Mouse (Mus musculus) A20 (cell line): ENCODE data around the gene Dapk2.

ENCODE experiments used
- DNase-seq: peaks from one replicate; pipeline ENCODE4 v3.0.0-alpha.2; 2011; ENCODE audit warnings: low read depth, low spot score

Gene Dapk2

DNA sequence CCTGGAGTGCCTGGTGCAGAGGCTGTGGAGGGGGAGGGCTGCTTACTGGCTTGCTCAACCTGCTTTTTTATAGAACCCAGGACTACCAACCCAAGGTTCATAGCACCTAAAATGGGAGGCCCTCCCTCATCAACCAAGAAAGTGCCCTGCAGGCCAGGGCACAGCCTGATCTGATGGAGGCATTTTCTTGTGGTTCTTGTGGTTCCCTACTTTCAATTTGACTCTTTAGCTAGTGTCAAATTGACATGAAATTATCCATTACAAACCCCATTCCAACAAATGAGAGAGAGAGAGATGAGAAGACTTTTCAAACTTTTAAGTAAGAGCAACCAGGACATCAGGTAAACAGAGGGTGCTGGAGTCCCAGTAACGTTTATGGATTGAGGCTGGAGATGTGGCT is 15.8 kb upstream of the Dapk2 start:
- DNase-seq: no peak

DNA sequence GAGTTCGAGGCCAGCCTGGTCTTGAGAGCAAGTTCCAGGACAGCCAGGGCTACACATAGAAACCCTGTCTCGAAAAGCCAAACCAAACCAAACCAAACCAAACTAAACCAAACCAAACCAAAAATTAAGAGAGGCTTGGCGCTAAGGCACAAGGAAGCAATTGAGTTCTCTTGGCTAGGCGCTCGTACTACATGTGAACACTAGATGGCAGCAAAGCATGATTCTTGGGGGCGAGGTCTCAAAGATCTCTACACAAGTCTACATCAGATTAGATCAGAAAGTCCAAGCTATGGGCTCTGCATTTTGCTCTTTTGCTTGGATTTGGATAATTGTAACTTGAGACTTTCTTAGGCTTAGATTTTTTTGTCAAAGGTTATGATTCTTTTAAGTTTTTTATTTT is 13.8 kb upstream of the Dapk2 start:
- DNase-seq: peak; percentile 78

DNA sequence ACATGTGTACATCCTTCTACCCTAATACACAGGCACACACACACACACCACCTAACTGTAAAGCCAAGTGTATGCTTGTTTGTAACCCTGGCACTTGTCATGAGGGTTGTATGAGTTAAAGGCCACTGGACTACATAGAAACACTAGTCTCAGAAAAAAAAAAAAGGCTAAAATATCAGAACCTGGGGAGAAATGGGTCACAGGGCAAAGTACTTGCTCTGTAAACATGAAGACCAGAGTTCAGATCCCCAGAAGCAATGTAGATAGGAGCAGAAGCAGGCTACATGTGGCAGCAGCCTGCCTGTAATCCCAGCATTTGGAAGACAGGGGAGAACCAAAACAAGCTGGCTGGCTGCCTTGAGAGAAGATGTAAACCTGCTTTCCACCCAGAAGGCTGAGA is 11.9 kb upstream of the Dapk2 start:
- DNase-seq: no peak

DNA sequence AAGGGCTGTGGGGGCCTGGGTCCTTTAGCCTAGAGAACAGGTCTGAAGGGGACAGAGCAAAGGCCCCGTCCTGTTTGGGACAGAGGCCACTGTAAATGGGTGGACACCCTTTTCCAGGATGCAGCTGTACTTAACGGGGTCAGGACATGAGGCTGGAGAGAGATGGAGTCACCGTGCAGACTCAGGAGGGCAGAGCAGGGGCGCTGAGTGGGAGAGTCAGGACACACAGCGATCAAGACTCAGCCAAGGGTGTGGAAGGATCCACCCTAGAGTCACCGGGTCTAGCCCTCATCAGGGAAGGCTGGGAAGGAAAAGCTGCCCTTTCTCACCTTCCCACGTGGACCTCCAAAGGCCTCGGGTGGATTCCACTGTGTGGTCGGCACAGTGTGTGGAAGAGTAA is 6.0 kb upstream of the Dapk2 start:
- no peak for DNase-seq

DNA sequence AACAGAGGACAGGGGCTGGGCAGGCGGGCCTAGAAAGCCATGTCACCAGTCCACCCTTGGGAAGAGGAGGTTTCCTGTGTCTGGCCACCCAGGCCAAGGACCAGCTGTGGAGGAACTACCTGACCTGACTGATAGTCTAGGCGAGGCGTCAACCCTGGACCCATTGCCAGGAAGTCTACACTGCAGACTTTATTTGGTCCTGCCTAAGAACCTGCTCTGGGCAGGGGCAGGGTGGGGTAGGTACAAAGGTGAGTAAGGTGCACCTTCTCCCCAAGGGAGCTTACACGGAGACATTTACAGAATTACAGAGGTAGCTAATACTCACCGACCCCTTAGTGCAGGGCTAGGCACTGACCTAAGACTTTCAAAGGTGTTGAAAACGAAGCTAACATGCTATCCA is 4.4 kb upstream of the Dapk2 start:
- no peak for DNase-seq

DNA sequence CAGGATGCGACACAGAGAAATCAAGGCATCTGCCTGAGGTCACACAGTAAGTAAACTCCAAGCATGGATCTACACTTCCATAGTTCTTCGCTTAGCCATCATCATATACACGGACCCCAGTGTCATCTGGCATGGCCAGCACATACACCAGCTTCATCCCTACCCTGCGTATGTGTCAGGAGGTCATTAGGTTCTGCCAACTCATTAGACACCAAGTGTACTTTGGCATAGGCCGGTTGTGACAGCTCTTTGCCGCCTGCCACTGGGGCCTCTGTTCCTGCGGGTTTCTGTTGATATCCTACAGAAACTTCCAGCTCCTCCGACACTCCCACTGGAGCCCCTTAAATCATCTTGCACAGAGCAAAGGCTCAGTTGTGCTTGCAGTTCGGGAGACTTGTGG is 4.0 kb upstream of the Dapk2 start:
- no peak for DNase-seq

DNA sequence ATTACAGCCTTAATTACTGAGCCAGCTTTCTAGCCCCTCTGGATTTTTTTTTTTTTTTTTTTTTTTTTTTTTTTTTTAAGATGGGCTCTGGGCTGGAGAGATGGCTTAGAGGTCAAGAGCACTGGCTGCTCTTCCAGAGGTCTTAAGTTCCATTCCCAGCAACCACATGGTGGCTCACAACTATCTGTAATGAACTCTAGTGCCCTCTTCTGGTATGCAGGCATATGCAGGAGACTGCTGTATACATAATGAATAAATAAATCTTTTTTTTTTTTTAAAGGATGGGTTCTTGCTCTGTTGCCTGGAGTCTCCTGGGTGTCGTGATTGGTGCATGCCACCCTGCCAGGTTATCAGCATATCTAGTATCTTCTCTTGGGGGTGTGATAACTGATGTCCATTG is 2.5 kb upstream of the Dapk2 start:
- DNase-seq: peak; percentile 40

DNA sequence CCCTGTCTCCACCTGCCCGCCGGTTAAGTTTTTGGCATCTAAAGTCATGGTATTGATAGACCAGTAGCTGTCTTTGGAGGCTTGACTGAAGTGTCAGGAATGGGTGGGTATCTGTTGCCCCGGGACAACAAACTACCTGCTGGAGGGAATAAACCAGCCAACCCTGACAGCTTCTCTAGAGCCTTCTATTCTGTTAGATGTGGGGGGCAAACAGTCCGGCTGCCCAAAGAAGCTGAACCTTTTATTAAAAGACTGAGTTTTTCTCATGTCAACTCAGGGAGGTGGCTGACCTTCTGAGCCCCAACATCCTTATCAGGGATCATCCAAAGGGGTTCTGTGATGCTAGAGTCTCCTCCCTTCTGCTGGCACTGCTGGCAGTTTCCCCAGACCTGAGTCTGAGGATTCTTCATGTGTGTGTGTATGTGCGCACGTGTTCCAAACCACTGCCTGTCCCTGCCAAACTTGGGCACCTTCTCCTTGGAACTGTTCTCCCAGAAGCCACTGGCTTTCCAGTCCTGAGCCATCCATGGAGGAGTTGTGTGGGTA is 935 bp downstream of the Dapk2 start:
- DNase-seq: no peak

DNA sequence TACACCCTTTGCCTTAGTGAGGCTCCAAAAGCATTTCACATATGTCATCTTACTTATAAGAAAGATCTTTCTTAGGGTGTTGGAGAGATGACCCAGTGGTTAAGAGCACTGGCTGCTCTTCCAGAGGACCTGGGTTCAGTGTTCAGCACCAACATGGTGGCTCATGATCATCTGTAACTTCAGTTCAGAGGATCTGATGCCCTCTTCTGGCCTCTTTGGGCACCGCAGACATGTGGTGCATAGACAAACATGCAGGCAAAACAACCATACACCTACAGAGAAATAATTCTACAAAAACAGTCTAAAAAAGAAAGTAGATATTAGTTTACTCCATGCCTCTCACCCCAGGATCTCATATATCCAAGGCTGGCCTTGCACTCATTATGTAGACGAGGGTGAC is 2.1 kb downstream of the Dapk2 start:
- peak; percentile 26 for DNase-seq

DNA sequence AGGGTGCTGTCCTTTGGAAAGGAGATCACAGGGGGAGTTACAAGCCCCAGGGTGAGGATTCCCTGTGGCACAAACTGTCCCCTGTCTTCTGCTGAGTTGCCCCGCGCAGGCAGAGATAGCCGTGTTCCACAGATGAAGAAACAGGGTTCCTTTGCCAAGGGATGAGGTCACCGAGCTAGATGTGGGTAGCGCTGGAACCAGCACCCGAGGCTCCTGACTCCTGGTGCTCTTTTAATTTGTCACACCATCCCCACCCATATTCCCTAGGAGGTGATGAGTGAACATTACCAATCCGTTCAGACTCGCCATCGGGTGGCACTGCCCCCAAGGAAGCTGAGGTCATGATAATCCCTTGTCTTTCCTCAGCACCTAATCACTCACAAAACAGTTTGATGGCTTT is 5.0 kb downstream of the Dapk2 start:
- DNase-seq: no peak

DNA sequence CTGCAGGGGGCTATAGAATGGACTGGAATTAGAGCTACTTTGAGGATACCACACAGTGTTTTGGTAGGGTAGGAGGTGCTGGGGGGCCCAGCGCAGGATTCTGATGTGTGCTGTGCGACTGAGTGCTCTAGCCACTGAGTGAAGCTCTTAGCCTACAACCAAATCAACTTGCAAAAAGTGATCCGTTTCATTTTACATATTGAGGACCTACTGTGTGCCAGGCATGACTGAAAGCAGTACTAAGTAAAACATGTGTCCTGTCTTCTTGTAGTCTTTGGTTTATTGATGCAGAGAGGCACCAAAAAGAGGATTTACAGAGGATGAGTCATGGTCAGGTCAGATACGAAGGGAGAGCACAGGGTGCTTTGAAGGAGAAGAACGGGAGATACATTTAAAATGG is 9.2 kb downstream of the Dapk2 start:
- no peak for DNase-seq

DNA sequence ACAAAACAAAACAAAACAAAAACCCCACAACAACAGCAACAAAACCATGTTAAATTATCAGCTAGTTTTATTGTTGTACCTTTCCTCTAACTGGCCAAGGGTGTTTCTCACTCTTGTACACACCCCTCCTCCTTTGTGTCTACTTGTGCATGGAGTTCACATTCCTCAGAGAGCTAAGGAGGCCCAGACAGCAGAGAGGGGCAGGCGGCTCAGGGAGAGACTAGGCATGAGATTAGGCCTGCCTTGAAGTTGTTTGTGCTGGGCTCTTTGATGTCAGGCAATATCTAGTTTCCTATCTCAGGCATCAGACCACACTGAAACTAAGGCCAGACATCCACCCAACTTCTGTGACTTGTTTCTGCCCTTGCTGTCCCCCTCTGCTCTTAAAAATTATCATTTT is 10.2 kb downstream of the Dapk2 start:
- DNase-seq: no peak

DNA sequence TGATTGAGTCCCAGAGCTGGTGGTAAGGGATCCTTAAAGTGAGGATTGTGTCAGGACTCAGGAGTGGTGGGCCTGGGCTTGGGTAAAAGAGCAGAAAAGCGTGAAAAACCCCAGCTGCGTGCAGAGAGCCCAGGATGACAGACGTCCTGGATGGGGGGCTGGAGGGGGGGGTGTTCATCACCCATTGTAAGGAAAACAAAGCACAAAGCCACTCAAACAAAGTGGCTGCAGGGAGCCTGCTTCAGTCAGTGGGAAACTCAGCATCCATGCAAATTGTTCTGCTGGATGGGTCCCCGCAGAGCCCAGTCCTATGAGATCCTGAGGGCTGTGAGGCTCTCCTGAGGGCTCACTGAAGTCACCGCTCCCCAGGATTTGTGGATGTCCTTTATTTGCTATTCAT is 12.5 kb downstream of the Dapk2 start:
- no peak for DNase-seq

DNA sequence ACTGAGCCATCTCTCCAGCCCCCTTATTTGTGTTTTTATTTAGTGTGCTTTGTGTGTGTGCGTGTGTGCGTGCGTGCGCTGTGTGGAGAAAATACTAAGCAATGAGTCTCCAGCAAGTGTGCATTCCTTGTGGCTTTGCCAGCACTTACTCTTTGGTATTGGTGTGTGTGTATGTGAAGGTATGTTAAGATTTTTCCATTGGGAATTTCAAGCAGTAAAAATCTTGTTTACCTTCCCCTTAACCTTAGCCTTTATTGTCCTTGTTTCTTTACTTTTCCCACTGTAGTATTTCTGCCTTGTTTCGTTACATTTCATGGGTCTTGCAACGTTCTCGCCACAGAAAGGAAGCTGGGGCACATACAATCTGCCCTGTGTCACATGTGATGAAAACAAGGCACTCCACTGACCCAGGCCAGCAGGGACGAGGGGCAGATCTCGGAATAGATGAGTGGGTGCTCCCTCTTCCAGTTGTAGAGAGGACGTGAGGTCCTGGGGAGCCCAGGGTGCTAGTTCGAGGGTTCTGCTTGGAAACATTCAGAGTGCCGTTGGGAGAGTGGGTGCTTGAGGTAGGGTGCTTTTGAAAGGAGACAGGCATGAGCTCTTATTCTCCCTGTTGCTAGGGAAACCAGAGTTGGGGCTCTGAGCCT is 13.4 kb downstream of the Dapk2 start:
- no peak for DNase-seq

DNA sequence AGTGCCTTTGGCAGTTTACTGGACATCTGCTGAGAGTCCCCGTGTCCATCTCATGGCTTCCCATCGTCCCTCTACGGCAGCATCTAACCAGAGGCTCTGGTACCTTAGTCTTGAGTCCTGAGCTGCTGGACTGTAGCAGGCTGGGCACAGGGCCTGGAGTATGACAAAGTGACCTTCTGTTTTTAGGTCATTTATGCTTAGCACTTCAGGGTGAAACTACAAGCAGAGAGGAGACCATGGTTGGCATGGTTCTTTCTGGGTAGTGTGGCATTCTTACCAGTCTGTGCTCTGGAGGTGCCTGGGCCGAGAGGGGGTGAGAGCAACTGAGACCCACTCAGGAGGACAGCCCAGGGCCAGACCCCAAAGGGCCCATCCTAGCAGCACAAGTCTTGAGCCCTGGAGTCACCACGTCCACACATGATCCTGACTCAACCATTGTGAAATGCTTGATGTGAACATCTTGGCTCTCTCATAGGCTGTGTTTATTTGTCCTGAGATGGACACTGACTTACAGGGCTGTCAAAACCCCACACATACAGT is 15.4 kb downstream of the Dapk2 start:
- DNase-seq: no peak

DNA sequence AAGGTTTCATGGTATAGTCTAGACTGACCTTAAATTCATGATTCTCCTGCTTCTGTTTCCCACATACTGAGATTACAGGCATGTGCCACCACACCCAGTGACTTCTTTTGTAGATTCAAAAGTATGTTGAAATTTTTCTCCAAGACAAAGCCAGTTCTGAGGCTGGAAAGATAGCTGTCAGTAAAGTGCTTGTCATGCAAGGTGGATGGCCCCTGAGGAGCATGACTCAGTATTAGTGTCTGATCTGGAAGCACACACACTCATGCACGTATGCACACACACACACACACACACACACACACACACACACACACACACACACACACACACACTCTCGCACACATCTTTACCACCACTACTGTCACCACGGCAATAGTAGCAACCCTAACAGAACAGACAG is 17.0 kb downstream of the Dapk2 start:
- no peak for DNase-seq

DNA sequence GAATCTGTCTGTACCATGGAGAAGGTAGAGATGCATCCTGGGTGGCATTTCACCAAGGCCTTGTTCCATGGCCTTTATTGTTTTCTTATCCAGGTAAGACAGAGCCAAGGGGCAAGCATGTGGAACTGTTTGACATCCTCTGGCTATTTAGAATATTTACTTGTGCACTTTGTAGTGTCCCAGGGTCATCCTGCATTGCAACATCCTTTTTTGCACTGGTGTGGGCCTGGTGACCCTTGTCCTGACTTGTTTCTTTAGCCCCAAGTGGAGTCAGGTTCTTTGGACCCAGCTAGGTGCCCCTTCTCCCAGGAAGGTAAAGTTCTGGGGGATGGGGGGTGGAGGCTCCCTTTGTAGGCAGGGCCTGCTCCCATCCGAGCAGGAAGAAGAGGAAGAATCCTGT is 20.0 kb downstream of the Dapk2 start:
- DNase-seq: no peak

DNA sequence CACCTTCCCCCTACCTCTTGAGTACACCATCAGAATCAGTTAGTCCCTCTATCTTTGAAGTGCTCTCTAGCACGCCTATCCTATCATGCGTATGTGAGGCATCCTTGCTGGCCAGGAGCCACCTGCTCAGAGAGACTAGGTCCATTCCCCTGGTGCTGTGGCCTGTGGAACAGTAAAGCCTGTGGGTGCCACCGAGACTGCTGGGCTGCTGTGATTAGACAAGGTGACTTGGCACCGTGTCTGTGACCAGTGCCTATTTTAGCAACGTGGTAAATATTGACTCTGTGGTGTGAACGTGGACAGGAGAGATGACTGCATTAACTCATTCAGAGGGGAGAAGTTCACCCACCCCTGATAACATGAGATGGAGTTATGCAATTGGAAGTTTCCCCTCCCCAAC is 21.8 kb downstream of the Dapk2 start:
- no peak for DNase-seq

DNA sequence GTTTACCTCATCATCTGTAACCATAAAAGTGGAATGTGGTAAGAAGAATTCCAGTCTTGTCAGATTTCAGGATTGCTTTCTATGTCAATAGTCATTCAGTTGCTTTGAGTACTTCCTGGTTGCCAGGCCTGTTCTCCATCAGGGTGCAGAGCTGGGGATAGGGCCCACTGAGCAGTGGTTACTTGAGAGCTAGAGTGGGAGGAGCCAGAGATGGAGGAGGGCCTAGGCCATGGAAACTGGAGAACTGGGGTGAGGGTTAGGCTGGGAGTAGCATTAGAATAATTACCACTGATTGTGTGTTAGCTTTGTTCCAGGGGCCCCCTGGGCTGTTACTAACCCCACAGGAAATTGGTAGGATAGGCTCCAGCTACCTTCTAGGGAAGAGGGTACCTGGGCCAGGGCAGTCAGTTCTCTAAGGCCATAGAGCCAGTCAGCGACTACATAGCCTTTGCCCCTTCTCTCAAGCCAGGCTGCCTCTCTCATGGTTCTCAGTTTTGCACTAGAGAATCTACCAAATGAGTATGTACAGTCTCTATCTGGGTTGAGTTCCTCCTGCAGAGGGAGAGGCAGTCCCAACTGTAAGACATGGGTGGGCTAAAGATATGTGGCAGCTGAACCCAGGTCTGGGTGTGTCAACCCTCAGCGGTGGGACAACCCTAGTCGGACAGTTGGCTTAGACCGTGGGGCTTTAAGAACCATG is 23.3 kb downstream of the Dapk2 start:
- DNase-seq: no peak

DNA sequence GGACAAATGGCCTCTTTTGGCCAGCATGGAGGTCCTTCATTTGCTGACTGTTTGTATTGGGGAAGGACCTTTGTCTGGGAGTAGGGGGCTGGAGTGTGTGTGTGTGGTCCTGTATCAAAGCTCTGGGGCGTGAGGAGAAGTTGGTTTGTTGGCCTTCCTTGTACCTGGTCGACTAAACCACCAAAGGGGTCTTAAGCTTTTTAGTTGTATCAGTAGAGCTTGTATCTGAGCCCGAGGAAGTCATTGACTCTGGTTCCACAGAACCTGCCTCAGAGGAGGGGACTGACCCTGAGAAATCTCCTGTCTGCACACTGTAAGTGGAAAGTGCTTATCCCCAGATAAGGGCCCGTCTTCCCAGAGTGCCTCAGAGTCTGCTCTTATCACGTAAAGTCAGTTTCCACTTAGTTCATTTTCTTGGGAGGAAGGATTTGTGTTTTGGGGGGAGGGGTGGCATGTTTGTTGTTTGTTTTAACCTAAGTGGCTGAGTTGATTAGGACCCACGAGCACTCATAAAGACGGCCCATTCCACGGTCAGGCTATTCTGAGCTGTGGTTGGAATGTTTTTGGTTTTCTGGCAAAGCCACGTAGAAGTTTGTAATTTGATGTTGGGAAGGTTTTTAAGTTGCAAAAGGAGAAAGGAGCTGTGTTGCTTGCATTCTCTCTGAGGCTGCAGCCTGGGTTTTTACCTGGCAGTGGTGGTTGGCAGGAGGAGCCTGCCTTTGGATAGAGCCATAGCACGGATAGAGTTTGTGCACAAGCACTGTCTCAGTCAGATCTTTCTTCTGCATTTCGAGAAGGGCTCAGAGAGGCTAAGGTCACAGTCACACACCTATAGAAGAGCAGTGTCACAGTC is 24.0 kb downstream of the Dapk2 start:
- no peak for DNase-seq

DNA sequence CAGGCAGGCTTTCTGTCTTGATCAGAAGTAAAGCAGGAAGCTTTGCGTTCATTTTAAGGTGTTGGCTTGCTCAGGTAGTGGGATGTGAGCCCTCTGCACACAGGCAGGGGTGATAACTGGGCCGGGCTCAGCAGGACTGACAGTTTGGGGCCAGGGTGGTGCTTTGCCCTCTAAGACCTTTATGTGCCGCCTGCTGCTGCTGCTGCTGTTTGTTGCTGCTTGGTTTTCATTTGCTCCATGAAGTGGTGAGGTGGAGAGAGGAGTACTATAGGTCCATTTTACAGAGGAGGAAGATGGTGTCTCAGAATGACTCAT is 24.6 kb downstream of the Dapk2 start:
- DNase-seq: peak; percentile 23

DNA sequence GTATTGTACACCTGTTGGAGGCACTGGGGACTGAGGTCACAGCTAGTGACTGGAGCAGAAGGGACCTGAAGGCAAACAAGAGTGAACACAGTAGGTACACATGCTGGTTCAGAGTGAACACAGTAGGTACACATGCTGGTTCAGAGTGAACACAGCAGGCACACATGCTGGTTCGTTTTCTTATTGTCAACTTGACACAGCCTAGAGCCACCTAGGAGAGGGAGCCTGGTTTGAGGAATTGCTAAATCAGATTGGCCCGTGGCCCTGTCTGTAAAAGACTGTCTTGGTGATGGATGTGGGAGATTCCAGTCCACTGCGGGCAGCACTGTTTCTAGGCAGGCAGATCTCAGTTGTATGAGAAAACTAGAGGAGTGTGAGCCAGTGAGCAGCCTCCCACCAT is 25.0 kb downstream of the Dapk2 start:
- DNase-seq: peak; percentile 21
